Mouse (Mus musculus): ENCODE measurements at regions not wholly inside any gene's neighbourhood (a gene's known extent, or its start where the extent isn't known, plus 50 kb on each side); places are given as distances from the start of the nearest gene placed in this dataset.

DNA sequence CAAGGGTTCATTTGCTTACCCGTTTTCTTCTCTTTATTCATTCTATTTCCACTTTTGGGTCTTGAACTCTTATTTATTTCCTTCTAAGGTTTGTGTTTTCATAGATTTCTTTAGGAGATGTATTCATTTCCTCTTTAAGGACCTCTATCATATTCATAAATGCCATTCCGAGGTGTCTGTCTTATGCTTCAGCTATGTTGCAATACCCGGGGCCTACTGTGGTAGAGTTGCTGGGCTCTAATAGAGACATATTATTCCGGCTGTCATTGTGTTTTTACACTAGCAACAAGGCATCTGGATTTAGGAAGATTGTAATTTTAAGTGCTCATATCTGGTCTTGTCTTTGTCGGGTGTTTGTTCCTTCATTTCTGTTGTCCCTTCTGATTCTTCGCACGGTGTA, 249.5 kb downstream of the Lmo4 start:
- H3K9me3 ChIP-seq (replicated peaks; ENCODE audit: insufficient read depth, low read length): no peaks in the 10 kb centered on the region
- H3K79me2 ChIP-seq (ENCODE audit: control insufficient read depth, insufficient read depth, low read length, poor library complexity): no peaks in the 10 kb centered on the region
- no peaks in the 10 kb centered on the region for H3K36me3 ChIP-seq (ENCODE audit: control insufficient read depth in 1 of 2, insufficient read depth in 2 of 2, low read length in 2 of 2)
- H3K27me3 ChIP-seq (ENCODE audit: control insufficient read depth in 1 of 2, insufficient read depth in 2 of 2, low read length in 2 of 2): no peaks in the 10 kb centered on the region
- no peak for TF ChIP-seq NRF1 (IDR thresholded peaks at IDR 0.05; ENCODE audit: insufficient read depth, low read depth, low read length, poor library complexity, severe bottlenecking)
- no peak for TF ChIP-seq MEF2A (IDR thresholded peaks at IDR 0.05; ENCODE audit: extremely low read depth, insufficient replicate concordance, low read depth, low read length, poor library complexity, severe bottlenecking)
- TF ChIP-seq MAFK (IDR thresholded peaks at IDR 0.05; ENCODE audit: borderline replicate concordance, low read depth, low read length): no peak
- TF ChIP-seq MYB (IDR thresholded peaks at IDR 0.05; ENCODE audit: low read depth, low read length): no peak
- no peak for TF ChIP-seq MYC (IDR thresholded peaks at IDR 0.05; ENCODE audit: low read depth, low read length)
- no peak for TF ChIP-seq USF2 (IDR thresholded peaks at IDR 0.05; ENCODE audit: borderline replicate concordance in 1 of 2, insufficient read depth in 1 of 2, low read depth in 1 of 2, low read length in 2 of 2)
- TF ChIP-seq BHLHE40 (IDR thresholded peaks at IDR 0.05; ENCODE audit: borderline replicate concordance, low read depth, low read length): no peak
- no peak for TF ChIP-seq MAX (IDR thresholded peaks at IDR 0.05; ENCODE audit: low read length)
- no peak for TF ChIP-seq CHD1 (IDR thresholded peaks at IDR 0.05; ENCODE audit: low read depth, low read length)
- TF ChIP-seq TAL1 (IDR thresholded peaks at IDR 0.05; ENCODE audit: low read length): no peak
- TF ChIP-seq HCFC1 (IDR thresholded peaks at IDR 0.05; ENCODE audit: low read depth, low read length): no peak
- no peak for TF ChIP-seq RCOR1 (IDR thresholded peaks at IDR 0.05; ENCODE audit: low read depth, low read length)
- TF ChIP-seq ETS1 (IDR thresholded peaks at IDR 0.05; ENCODE audit: low read depth, low read length): no peak
- TF ChIP-seq UBTF (IDR thresholded peaks at IDR 0.05; ENCODE audit: borderline replicate concordance, insufficient read depth, low read depth, low read length): no peak
- TF ChIP-seq CHD2 (IDR thresholded peaks at IDR 0.05; ENCODE audit: low read length): no peak
- no peak for TF ChIP-seq GATA1 (IDR thresholded peaks at IDR 0.05; ENCODE audit: low read depth, low read length)
- TF ChIP-seq USF1 (IDR thresholded peaks at IDR 0.05; ENCODE audit: low read depth, low read length): no peak
- DNase-seq (ENCODE audit: low read depth, low spot score): no peak
- H3K27ac ChIP-seq (ENCODE audit: control insufficient read depth, low read depth, low read length): no peak overlapping the region
- no peaks in the 10 kb centered on the region for H3K4me1 ChIP-seq (ENCODE audit: control insufficient read depth in 1 of 2, insufficient read depth in 2 of 2, low read length in 2 of 2)
- no peak overlapping the region for H3K4me3 ChIP-seq (ENCODE audit: control insufficient read depth in 1 of 2, insufficient read depth in 1 of 2, low read depth in 2 of 2, low read length in 2 of 2)
- no peak overlapping the region for H3K9ac ChIP-seq (ENCODE audit: control insufficient read depth, low read depth, low read length, poor library complexity, severe bottlenecking)

- H3K4me3 ChIP-seq (ENCODE audit: control insufficient read depth in 1 of 2, insufficient read depth in 1 of 2, low read depth in 2 of 2, low read length in 2 of 2): no peak overlapping the region
- no peak for DNase-seq (ENCODE audit: low read depth, low spot score)
- H3K9ac ChIP-seq (ENCODE audit: control insufficient read depth, low read depth, low read length, poor library complexity, severe bottlenecking): no peak overlapping the region
- no peaks in the 10 kb centered on the region for H3K27me3 ChIP-seq (ENCODE audit: control insufficient read depth in 1 of 2, insufficient read depth in 2 of 2, low read length in 2 of 2)
- no peak for TF ChIP-seq TCF12 (IDR thresholded peaks at IDR 0.05; ENCODE audit: low read depth, low read length)
- no peak for TF ChIP-seq GABPA (IDR thresholded peaks at IDR 0.05; ENCODE audit: low read depth, low read length)
- H3K9me3 ChIP-seq (replicated peaks; ENCODE audit: insufficient read depth, low read length): no peaks in the 10 kb centered on the region
- no peaks in the 10 kb centered on the region for H3K79me2 ChIP-seq (ENCODE audit: control insufficient read depth, insufficient read depth, low read length, poor library complexity)
- no peaks in the 10 kb centered on the region for H3K36me3 ChIP-seq (ENCODE audit: control insufficient read depth in 1 of 2, insufficient read depth in 2 of 2, low read length in 2 of 2)
- no peak overlapping the region for H3K27ac ChIP-seq (ENCODE audit: control insufficient read depth, low read depth, low read length)
- H3K4me1 ChIP-seq (ENCODE audit: control insufficient read depth in 1 of 2, insufficient read depth in 2 of 2, low read length in 2 of 2): no peaks in the 10 kb centered on the region
Measured at GRCm38 (mm10) chr3:143954822-143955221, 250.2 kb downstream of the Lmo4 start.
